Mouse (Mus musculus) right cerebral cortex, adult 2 months (tissue): Measurements from ENCODE around the gene Calhm1.
A peak's percentile ranks its signal among the peaks of the same experiment; 100 is the strongest.

ENCODE experiments used
- DNase-seq, 2 experiments: peaks; one replicate each; pipeline ENCODE4 v3.0.0; 2021 to 2022; ENCODE audit warnings: low spot score in 2 of 2

Calhm1 gene

GRCm38 (mm10) chr19:47144154-47144553 is at the start of gene Calhm1:
Gene Calhm1, minus strand, starts transcription at chr19:47144254.
- DNase-seq, result no peak

GRCm38 (mm10) chr19:47192158-47192557 is 48.1 kb upstream of the Calhm1 start:
- DNase-seq, result no peak

- DNase-seq, result no peak
These were observed 44.6 kb upstream of the Calhm1 start for GRCm38 (mm10) chr19:47188515-47189128.

- DNase-seq, result peak; percentile 48 to 58
These were observed 42.6 kb upstream of the Calhm1 start for GRCm38 (mm10) chr19:47186514-47187275.

GRCm38 (mm10) chr19:47184736-47185135 is 40.7 kb upstream of the Calhm1 start:
- DNase-seq, result no peak

- no peak for DNase-seq
These were observed 40.2 kb upstream of the Calhm1 start for GRCm38 (mm10) chr19:47184221-47184620.

GRCm38 (mm10) chr19:47180011-47180410 is 36.0 kb upstream of the Calhm1 start:
- no peak for DNase-seq

GRCm38 (mm10) chr19:47179272-47179809 is 35.3 kb upstream of the Calhm1 start:
- peak; percentile 56 to 60 for DNase-seq

GRCm38 (mm10) chr19:47178431-47179271 is 34.6 kb upstream of the Calhm1 start, which contains the start of gene Neurl1a:
Gene Neurl1a, plus strand, starts transcription at chr19:47178820.
- DNase-seq, result peak; percentile 66 to 72

- DNase-seq, result peak in 1 of 2 experiments; percentile 59
These were observed 33.9 kb upstream of the Calhm1 start for GRCm38 (mm10) chr19:47178001-47178400.

GRCm38 (mm10) chr19:47176916-47177505 is 33.0 kb upstream of the Calhm1 start:
- no peak for DNase-seq

GRCm38 (mm10) chr19:47175472-47175871 is 31.4 kb upstream of the Calhm1 start:
- DNase-seq, result no peak

GRCm38 (mm10) chr19:47174515-47174914 is 30.5 kb upstream of the Calhm1 start:
- DNase-seq, result no peak

GRCm38 (mm10) chr19:47168793-47169412 is 24.8 kb upstream of the Calhm1 start:
- peak; percentile 93 for DNase-seq

- DNase-seq, result no peak
These were observed 24.2 kb upstream of the Calhm1 start for GRCm38 (mm10) chr19:47168223-47168622.

GRCm38 (mm10) chr19:47167617-47168214 is 23.7 kb upstream of the Calhm1 start:
- no peak for DNase-seq

GRCm38 (mm10) chr19:47166758-47167157 is 22.7 kb upstream of the Calhm1 start:
- DNase-seq, result no peak

- DNase-seq, result no peak
These were observed 19.2 kb upstream of the Calhm1 start for GRCm38 (mm10) chr19:47163176-47163744.

GRCm38 (mm10) chr19:47161669-47162068 is 17.6 kb upstream of the Calhm1 start:
- no peak for DNase-seq

- DNase-seq, result no peak
These were observed 13.6 kb upstream of the Calhm1 start, which contains the start of gene Calhm3 for GRCm38 (mm10) chr19:47157664-47158063. Gene Calhm3, minus strand, starts transcription at chr19:47157764.
